Mouse (Mus musculus) layer of hippocampus, adult 2 months (tissue): Measurements from ENCODE around the gene Car6. TPM values are rescaled to one million over a fixed set of nuclear protein-coding genes. Genes with fewer than 3 reads are reported as not detected.
A peak's percentile ranks its signal among the peaks of the same experiment; 100 is the strongest.

Source experiments
- DNase-seq, 2 experiments: peaks; one replicate each; pipeline ENCODE4 v3.0.0; 2022; ENCODE audit warnings: low spot score in 2 of 2
- H3K27ac ChIP-seq: fragments of 200-600 bp; 2 replicates; pipeline ENCODE4 v1.8.1; 2022
- H3K4me3 ChIP-seq: fragments of 200-600 bp; 2 replicates; pipeline ENCODE4 v1.8.1; 2022; ENCODE audit warnings: mild to moderate bottlenecking
- CTCF ChIP-seq: fragments of 200-600 bp; conservative IDR thresholded peaks from 2 replicates; pipeline ENCODE4 v1.8.1; 2022; ENCODE audit warnings: antibody characterized with exemption, mild to moderate bottlenecking, moderate library complexity
- total RNA-seq, 2 experiments: library from RNA; stranded (reverse); gene quantifications; 2 replicates each; pipeline ENCODE4 v1.2.3; 2021

The Car6 gene
- total RNA-seq, 2 experiments from 2014 or later: not detected

DNA sequence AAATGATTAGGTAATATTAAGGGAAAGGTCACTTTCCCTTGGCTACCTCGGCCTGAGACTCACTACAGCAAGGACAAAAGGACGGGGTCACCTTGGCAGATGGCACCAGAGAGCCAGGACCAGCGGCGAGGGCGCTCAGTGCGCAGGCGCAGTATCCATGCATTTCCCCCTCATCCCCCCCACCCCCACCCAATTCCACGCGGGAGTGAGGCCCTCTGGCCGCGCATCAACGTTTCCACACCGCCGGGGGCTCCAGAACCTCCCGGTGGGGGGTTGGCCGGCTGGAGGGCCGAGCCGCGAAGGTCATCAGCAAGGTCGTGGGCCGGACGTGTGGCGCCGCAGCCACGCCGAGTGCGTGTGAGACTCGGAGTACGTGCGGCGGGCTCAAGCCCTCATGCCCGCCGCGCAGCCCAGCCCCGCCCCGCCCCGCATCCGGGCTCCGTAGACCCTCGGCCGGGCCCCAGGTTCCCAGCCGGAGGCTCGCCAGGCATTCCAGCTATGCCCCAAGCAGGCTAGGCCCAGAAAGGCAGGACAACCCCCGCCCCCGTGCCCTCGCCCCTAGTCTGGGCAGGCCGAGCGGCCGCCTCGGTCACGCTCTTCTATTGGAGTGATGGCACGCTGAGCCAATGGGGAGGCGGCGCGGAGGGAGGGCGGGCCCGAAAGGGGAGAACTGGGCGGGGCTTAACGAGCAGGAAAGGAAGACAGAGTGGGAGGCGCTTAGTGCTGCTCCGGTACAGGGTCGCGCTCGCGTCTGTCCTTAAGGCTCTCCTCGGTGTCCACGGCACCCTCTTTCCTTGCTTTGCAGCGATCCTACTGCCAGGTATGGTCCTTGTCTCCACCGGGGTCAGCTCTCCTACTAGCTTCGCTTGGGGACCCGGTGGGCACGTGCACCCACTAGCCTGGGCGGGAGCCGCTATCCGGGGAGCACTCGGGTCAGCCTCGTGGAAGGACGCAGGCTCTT, 35.7 kb upstream of the Car6 start, which contains the start of gene Eno1:
Gene Eno1 (plus strand): TSS at position 201 of the 961 bp plus-strand sequence.
- peak within 1 kb of the TSS; percentile 99 for H3K27ac ChIP-seq
- H3K4me3 ChIP-seq: peak within 1 kb of the TSS; percentile 88
- DNase-seq: peak; percentile 92 to 97
- peak; percentile 19; the same call in 1 of the 2 replicates for TF ChIP-seq CTCF

DNA sequence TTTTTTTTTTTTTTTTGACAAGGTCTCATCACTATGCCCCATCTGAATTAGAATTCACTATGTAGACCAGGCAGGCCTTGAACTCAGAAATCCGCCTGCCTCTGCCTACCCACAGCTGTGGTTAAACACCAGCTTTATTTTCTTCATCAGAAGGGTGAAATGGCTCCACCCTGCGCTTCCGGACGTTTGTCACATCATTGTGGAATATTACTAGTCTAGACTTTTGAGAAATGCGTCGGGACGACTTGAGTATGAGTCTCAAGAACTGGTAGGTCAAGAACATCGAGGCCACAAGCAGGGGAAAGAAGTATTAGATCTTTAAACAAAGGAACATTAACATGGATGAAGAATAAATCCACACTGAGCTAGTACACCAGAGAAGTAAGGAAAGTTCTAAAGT, 34.9 kb upstream of the Car6 start:
- TF ChIP-seq CTCF: no peak
- no peak for DNase-seq
- Histone ChIP-seq H3K27ac (peak overlapping the region; percentile 99), H3K4me3 (peak overlapping the region; percentile 88)

DNA sequence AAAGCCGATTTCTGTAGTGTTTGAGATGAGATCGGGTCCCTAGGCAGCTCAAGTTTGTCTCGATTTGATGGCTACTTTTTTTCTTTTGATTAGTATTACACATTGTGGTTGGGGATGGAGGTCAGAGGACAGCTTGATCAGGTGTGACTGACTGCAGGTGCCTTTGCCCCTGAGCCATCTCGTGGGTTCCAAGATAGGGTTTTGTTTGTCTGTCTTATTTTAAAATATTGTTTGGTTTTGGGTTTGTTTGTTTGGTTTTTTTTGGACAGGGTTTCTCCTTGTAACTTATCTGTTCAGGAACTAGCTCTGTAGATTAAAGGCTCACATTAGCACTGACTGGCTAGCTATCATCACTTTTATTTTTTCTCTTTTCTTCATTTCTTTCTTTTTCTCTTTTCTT, 34.5 kb upstream of the Car6 start:
- TF ChIP-seq CTCF: no peak
- Histone ChIP-seq H3K4me3 (no peak overlapping the region), H3K27ac (peak overlapping the region; percentile 99; the same call in 1 of the 2 replicates)
- DNase-seq: no peak

DNA sequence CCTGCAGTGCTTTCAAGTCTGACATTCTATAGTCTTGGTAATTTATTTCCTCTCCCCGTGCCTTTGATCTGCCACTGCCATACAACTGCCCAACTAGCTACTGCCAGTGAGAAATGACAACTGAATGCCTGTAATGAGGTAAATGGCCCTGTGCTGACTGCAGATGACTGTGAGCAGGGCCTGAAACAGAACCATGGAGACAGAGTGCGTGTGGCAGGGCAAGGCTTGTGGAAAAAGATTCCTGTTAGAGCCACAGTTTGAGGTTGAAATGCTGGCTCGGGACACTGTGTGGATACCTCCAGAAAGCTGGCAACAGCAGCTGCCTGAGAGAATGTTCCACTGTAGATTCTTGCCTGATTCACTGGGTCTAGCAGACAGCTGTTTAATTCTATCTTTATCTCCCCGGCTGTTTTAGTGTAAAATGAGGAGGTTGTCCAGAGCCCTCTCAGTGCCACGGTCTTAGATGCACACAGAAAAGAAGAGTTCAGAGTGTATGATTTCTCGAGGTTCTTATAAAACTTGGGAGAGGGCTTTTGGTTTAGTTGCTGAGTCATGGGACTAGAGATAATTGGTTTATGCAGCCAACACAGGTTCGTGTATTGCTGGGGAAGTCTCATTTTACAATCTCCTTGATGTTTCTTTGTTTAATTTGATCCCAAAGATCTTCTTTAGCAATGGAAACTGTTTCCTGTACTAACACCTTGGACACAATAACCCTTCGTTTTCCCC, 33.6 kb upstream of the Car6 start:
- H3K4me3 ChIP-seq: no peak overlapping the region
- no peak for DNase-seq
- no peak for TF ChIP-seq CTCF
- peak overlapping the region; percentile 59 for H3K27ac ChIP-seq

DNA sequence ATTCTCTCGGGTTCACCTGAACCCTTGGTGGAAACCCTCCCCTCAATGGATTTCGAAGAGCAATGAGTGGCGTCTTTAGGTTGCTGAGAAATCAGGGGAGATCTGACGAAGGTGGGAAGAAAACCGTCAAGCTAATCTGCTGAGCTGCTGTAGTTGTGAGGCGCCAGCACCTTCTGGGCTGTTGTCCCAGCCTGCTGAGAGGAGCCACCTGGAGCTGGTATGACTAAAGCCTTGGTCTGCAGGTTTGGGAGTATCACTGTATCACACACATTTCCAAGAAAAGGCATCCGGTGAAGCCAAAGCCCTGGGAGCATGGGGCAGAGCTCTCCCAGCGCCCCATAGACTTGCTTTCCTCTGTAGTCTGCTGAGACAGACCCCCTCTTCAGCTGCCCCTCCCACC, 30.7 kb upstream of the Car6 start:
- TF ChIP-seq CTCF: no peak
- H3K27ac ChIP-seq: no peak overlapping the region; the same call in 1 of the 2 replicates
- H3K4me3 ChIP-seq: no peak overlapping the region
- no peak for DNase-seq

DNA sequence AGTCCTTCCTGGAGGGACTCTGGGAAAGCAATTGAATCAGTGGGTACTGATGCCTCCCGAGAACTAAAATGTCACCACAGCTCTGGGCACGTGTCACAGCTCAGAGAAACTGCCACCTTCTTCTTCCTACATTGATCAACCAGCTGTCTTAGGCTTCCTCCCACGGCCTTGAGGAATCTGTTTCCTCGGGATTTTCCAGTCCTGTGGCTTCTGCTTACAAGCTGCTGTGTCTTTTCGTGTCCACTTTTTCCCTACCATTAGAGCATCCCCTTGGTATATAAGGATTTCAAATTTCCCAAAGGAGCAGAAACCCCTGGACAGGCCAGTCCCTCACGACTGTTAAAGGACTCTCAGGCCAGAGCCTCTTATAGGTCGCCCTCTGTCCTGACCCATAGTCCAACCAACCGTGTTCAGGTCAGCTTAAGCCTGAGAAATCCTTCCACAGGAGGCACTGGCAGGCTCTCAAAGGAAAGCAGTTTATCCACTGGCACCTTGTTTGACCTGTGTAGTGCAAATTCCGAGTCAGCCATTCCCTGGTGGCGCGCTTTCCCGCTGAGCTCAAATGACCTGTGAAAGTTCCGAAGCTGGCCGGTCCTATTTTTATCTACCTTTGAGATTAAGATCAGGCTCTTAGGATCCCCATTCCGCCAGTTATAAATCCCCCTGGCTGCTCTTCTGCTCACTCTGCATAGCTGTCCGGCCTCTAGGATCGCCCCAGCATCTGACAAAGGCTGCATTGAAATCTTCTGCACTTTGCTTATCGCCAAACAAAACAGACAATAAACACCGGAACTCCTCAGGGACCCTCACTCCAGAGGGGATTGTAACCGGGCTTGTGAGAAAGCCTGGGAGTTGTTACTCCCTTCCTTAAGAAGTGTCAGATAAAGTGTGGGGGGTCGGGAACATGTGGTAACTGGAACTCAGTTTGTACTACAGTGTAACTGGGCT, 29.6 kb upstream of the Car6 start:
- Histone ChIP-seq H3K4me3 (no peak overlapping the region), H3K27ac (peak overlapping the region; percentile 79)
- peak; percentile 54 to 78 for DNase-seq
- TF ChIP-seq CTCF: no peak

DNA sequence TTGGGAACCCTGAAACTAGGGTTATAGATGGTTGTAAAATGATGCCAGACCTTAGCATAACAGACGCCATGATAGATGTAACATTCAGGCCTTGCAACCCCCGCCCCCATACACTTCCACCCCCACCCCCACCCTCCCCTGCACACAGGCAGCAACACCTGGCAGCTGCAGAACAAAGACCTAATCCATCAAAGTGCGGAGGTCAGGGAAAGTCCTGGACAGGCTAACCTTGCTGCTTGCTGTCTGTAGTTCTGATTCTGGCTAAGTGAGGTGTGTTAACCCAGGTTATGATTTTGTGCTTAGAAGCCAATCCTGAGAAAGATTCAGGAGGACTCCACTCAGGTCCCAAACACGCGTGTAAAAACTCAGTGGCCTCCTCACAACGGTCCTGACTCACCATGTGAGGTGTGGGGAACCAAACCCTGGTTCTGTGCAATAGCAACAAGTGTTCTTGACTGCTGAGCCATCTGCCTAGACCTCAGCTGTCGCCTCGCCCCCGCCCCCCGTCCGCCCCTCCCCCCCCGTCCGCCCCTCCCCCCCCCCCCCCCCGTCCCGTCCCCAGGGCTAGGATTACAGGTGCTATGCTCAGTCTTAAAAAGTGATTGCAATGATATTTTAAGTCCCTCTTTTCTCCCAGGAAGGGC, 28.7 kb upstream of the Car6 start:
- no peak for TF ChIP-seq CTCF
- no peak for DNase-seq
- peak overlapping the region; percentile 79; the same call in 1 of the 2 replicates for H3K27ac ChIP-seq
- H3K4me3 ChIP-seq: no peak overlapping the region

DNA sequence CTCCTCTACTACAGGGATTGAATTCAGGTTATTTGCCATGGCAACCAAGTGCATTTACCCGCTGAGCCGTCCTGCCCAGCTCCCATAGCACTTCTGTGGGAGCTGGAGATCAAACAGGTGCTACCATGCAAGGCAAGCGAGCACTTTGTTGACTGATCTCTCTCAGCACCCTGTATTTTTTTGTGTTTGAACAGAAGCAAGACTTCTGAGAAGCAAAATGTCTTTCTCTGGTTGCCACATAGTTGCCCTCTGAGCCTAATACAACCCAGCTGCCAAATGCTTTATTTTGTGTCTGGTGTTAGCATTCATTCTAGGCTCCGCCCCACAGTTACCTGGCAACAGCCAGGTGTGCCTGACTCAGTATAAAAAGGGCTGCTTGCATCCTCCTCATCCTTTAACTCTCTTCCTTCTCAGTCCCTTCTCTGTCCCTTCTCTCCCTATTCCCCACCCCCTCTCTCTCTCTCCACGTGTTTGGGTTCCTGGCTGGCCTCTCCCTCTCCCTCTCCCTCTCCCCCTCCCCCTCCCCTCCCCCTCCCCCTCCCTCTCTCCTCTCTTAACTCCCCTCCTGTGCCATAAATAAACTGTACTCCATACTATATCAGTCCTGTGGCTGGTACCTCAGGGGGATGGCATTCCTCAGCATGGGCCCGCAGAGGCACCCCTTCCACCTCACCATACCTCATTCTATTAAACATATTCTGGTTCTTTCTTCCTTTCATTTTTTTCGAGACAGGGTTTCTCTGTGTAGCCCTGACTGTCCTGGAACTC, 27.6 kb upstream of the Car6 start:
- DNase-seq: no peak
- no peak overlapping the region for H3K4me3 ChIP-seq

DNA sequence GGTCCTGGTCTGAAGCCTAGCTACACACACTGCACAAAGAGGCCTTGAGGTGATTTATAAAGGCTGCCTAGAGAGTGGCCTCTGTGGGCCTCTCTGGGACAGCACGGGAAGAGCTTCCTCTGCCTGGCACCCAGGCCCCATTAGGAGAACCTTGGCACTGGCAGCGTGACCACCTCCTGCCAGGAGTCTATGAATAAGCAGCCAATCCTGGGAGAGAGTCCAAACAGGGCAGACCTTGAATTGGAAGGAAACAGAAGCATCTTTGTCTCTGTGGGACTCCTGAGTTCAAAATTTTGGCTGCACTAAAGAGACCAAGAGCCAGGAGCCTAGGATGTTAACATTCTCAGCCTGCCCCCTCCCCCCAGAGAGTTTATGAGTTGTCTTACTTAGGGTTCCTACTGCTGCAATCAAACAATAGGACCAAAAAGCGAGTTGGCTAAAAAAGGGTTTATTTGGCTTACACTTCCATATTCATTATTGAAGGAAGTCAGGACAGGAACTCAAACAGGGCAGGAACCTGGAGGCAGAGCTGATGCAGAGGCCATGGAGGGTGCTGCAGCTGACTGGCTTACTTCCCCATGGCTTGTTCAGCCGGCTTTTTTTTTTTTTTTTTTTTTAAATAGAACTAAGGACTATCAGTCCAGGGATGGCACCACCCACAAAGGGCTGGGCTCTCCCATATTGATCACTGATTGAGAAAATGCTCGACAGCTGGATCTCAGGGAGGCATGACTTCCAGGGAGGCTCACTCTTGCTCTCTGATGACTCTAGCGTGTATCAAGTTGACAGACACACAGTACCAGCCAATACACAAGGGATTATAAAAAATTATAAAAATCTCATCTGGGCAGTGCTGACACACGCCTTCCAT, 25.9 kb upstream of the Car6 start:
- Histone ChIP-seq H3K27ac (peak overlapping the region; percentile 75), H3K4me3 (no peak overlapping the region)
- no peak for TF ChIP-seq CTCF

More for the DNA sequence above, 27.6 kb upstream of the Car6 start:
- H3K27ac ChIP-seq: no peak overlapping the region
- no peak for TF ChIP-seq CTCF

DNA sequence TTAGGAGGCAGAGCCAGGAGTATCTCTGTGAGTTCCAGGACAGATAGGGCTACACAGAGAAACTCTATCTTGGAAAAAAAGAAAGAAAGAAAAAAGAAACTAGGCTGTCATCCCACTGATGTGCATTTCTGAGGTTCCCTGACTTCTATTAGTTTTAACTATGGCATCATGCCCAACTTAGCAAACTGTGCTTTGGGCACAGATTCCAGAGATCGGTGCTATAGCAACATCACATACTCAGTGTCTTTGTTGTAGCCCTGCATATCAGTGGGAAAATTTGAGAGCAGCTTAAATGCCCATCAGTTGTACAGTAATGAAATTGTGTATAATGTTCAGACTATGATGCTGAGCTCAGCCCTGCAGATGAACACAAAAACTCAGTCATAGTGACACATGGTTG, 24.6 kb upstream of the Car6 start:
- DNase-seq: peak in 1 of 2 experiments; percentile 60
- Histone ChIP-seq H3K4me3 (no peak overlapping the region), H3K27ac (peak overlapping the region; percentile 75)
- no peak for TF ChIP-seq CTCF

More for the DNA sequence above, 25.9 kb upstream of the Car6 start:
- peak; percentile 75 to 85 for DNase-seq
